Mouse (Mus musculus) bone marrow macrophage, adult 2 months (primary cell): ENCODE data around the gene Atg9a. TPM values are rescaled to one million over a fixed set of nuclear protein-coding genes. Genes with fewer than 3 reads are reported as not detected.

ENCODE experiments used
- H3K27ac ChIP-seq: 2 replicates; pipeline ENCODE4 v1.5.1; 2012; ENCODE audit warnings: low read depth, low read length; ENCODE audit not compliant: insufficient read depth
- H3K4me1 ChIP-seq: 2 replicates; pipeline ENCODE4 v1.6.1; 2012; ENCODE audit warnings: low read length; ENCODE audit not compliant: control insufficient read depth, insufficient read depth
- H3K4me3 ChIP-seq: 2 replicates; pipeline ENCODE4 v1.5.1; 2012; ENCODE audit warnings: mild to moderate bottlenecking, low read length, moderate library complexity; ENCODE audit not compliant: insufficient read depth
- CTCF ChIP-seq: IDR thresholded peaks from 2 replicates; pipeline ENCODE4 v1.5.1; 2012; ENCODE audit warnings: low read depth, mild to moderate bottlenecking, low read length, moderate library complexity
- POLR2A ChIP-seq: IDR thresholded peaks from 2 replicates; pipeline ENCODE4 v1.6.1; 2012; ENCODE audit warnings: mild to moderate bottlenecking, low read depth, low read length, borderline replicate concordance
- polyA plus RNA-seq: library from polyadenylated mRNA; stranded (reverse); fragments of >200 nt; gene quantifications from 2 replicates; pipeline ENCODE4 v1.2.4, GENCODE M21; 2012; ENCODE audit not compliant: missing spikeins, insufficient read depth, insufficient read length

Gene Atg9a
- polyA plus RNA-seq, 1 experiment, result 33.5 TPM

- TF ChIP-seq POLR2A (no peak), CTCF (no peak)
- H3K27ac ChIP-seq, result no peak within 1 kb of the TSS
- H3K4me3 ChIP-seq, result no peak within 1 kb of the TSS
- peaks cover under 1% of the 10 kb centered on the region; the same call in 1 of the 2 replicates for H3K4me1 ChIP-seq
Observed at GRCm38 (mm10) chr1:75133421-75134207, 58.4 kb downstream of the Atg9a start, which contains the start of gene Slc23a3. Gene Slc23a3, minus strand, starts transcription at chr1:75133890.

Other genes with a start within 250 kb of the Atg9a start
- 0.32 and 0.38 TPM in 2 replicates for gene Ihh, start 240.5 kb downstream of the Atg9a start, polyA plus RNA-seq
- gene Nhej1, start 67.0 kb downstream of the Atg9a start, polyA plus RNA-seq, result 5.1 and 6.3 TPM in 2 replicates
- not detected in 2 replicates for gene Slc23a3, start 58.3 kb downstream of the Atg9a start, polyA plus RNA-seq
- gene Cnppd1, start 49.5 kb downstream of the Atg9a start, polyA plus RNA-seq, result 92.2 and 101 TPM in 2 replicates
- 107 and 113 TPM in 2 replicates for gene Retreg2, start 49.4 kb downstream of the Atg9a start, polyA plus RNA-seq
- 28.3 and 34.6 TPM in 2 replicates for gene Zfand2b, start 23.6 kb downstream of the Atg9a start, polyA plus RNA-seq
- 16.6 and 18.6 TPM in 2 replicates for gene Abcb6, start 11.8 kb downstream of the Atg9a start, polyA plus RNA-seq
- gene Ankzf1, start within 50 bp of the Atg9a start, polyA plus RNA-seq, result 19.6 and 29.7 TPM in 2 replicates
- gene Glb1l, start 18.6 kb upstream of the Atg9a start, polyA plus RNA-seq, result 27.1 and 28.0 TPM in 2 replicates
- gene Stk16, start 18.6 kb upstream of the Atg9a start, polyA plus RNA-seq, result 41.9 and 46.0 TPM in 2 replicates
- 38.7 and 47.0 TPM in 2 replicates for gene Tuba4a, start 27.7 kb upstream of the Atg9a start, polyA plus RNA-seq
- gene A630095N17Rik, start 39.9 kb upstream of the Atg9a start, polyA plus RNA-seq, result not detected in 2 replicates
- 6.7 and 10.7 TPM in 2 replicates for gene Dnajb2, start 44.2 kb upstream of the Atg9a start, polyA plus RNA-seq
- gene Ptprn, start 72.3 kb upstream of the Atg9a start, polyA plus RNA-seq, result 0.60 and 0.94 TPM in 2 replicates
- not detected in 2 replicates for gene Resp18, start 86.2 kb upstream of the Atg9a start, polyA plus RNA-seq
- 39.3 and 43.3 TPM in 2 replicates for gene Dnpep, start 125.8 kb upstream of the Atg9a start, polyA plus RNA-seq
- gene Des, start 168.1 kb upstream of the Atg9a start, polyA plus RNA-seq, result 0.70 TPM in 1 of 2 replicates, not detected in the other
- gene Speg, start 183.1 kb upstream of the Atg9a start, polyA plus RNA-seq, result 32.4 and 36.2 TPM in 2 replicates
- gene Gmppa, start 243.7 kb upstream of the Atg9a start, polyA plus RNA-seq, result 79.2 and 89.6 TPM in 2 replicates